Mouse (Mus musculus) olfactory bulb, adult 2 months (tissue): ENCODE results near the gene Crybg2. TPM values are rescaled to one million over a fixed set of nuclear protein-coding genes. Genes with fewer than 3 reads are reported as not detected.

Experiments used
- H3K27ac ChIP-seq: fragments of 200-500 bp; 2 replicates; pipeline ENCODE4 v1.5.1; 2012; ENCODE audit warnings: low read depth, low read length; ENCODE audit not compliant: insufficient read depth
- H3K4me1 ChIP-seq: fragments of 200-500 bp; 2 replicates; pipeline ENCODE4 v1.6.1; 2012; ENCODE audit warnings: low read length; ENCODE audit not compliant: control insufficient read depth, insufficient read depth
- H3K4me3 ChIP-seq: fragments of 200-500 bp; 2 replicates; pipeline ENCODE4 v1.5.1; 2012; ENCODE audit warnings: mild to moderate bottlenecking, low read depth, low read length, moderate library complexity; ENCODE audit not compliant: insufficient read depth
- CTCF ChIP-seq: fragments of 200-500 bp; IDR thresholded peaks from 2 replicates; pipeline ENCODE4 v1.5.1; 2012; ENCODE audit warnings: low read depth, mild to moderate bottlenecking, low read length, moderate library complexity; ENCODE audit not compliant: insufficient read depth
- POLR2A ChIP-seq: fragments of 200-500 bp; IDR thresholded peaks from 2 replicates; pipeline ENCODE4 v1.6.1; 2012; ENCODE audit warnings: mild to moderate bottlenecking, low read depth, low read length, moderate library complexity; ENCODE audit not compliant: insufficient read depth
- WGBS: fragments of 180-500 bp; shearing (Covaris S2); methylation state at CpG from one replicate; pipeline ENCODE4 v1.1.7; 2018; 5-methylcytosine and 5-hydroxymethylcytosine counted together
- polyA plus RNA-seq: library from polyadenylated mRNA; stranded (reverse); fragments of >200 nt; gene quantifications from 2 replicates; pipeline ENCODE4 v1.2.4, GENCODE M21; 2012; ENCODE audit warnings: low replicate concordance; ENCODE audit not compliant: missing spikeins, insufficient read depth, insufficient read length

The Crybg2 gene
- polyA plus RNA-seq, 1 experiment: not detected

- 0% methylated on average over 50 of the region's 50 CpGs for WGBS
- TF ChIP-seq POLR2A: peak; percentile 93
- TF ChIP-seq CTCF: no peak
- Histone ChIP-seq H3K4me1 (peaks cover 63% of the 10 kb centered on the region), H3K4me3 (peak within 1 kb of the TSS; percentile 86), H3K27ac (peak within 1 kb of the TSS; percentile 59)
These were observed 67.8 kb downstream of the Crybg2 start, which contains the start of gene Sh3bgrl3 for GRCm38 (mm10) chr4:134128221-134128982. Gene Sh3bgrl3 (minus strand): TSS chr4:134128789.

- TF ChIP-seq CTCF (no peak), POLR2A (no peak)
- Histone ChIP-seq H3K27ac (peak overlapping the region; percentile 59; the same call in 1 of the 2 replicates), H3K4me1 (peaks cover 61% of the 10 kb centered on the region), H3K4me3 (peak overlapping the region; percentile 86)
- WGBS: 3% methylated on average over 14 of the region's 14 CpGs
These were observed 68.4 kb downstream of the Crybg2 start for GRCm38 (mm10) chr4:134128983-134129362.

GRCm38 (mm10) chr4:134129482-134129881 lies 68.9 kb downstream of the Crybg2 start:
- no peak overlapping the region for H3K27ac ChIP-seq
- no peak for TF ChIP-seq CTCF
- TF ChIP-seq POLR2A: no peak
- H3K4me3 ChIP-seq: no peak overlapping the region
- 36% methylated on average over 6 of the region's 6 CpGs for WGBS
- peaks cover 58% of the 10 kb centered on the region for H3K4me1 ChIP-seq

GRCm38 (mm10) chr4:134132117-134132516 lies 71.5 kb downstream of the Crybg2 start:
- TF ChIP-seq POLR2A (no peak), CTCF (no peak)
- WGBS: 89% methylated on average over 3 of the region's 3 CpGs
- Histone ChIP-seq H3K4me3 (no peak overlapping the region), H3K4me1 (peaks cover 33% of the 10 kb centered on the region), H3K27ac (no peak overlapping the region)

GRCm38 (mm10) chr4:134132519-134133095 lies 72.0 kb downstream of the Crybg2 start:
- Histone ChIP-seq H3K27ac (no peak overlapping the region), H3K4me1 (peaks cover 28% of the 10 kb centered on the region), H3K4me3 (no peak overlapping the region)
- TF ChIP-seq POLR2A (no peak), CTCF (no peak)
- WGBS: 62% methylated on average over 8 of the region's 8 CpGs

GRCm38 (mm10) chr4:134136280-134136926 lies 75.8 kb downstream of the Crybg2 start:
- Histone ChIP-seq H3K4me3 (no peak overlapping the region), H3K4me1 (peaks cover 12% of the 10 kb centered on the region), H3K27ac (no peak overlapping the region)
- WGBS: 73% methylated on average over 3 of the region's 3 CpGs
- TF ChIP-seq POLR2A (no peak), CTCF (no peak)

- no peak overlapping the region for H3K4me3 ChIP-seq
- no peak overlapping the region for H3K27ac ChIP-seq
- TF ChIP-seq POLR2A (no peak), CTCF (no peak)
- 87% methylated on average over 2 of the region's 2 CpGs for WGBS
- peaks cover 3% of the 10 kb centered on the region; the same call in 1 of the 2 replicates for H3K4me1 ChIP-seq
These were observed 78.2 kb downstream of the Crybg2 start for GRCm38 (mm10) chr4:134138857-134139256.

Other genes starting within 250 kb of the Crybg2 start
- gene Rps6ka1, start 173.0 kb upstream of the Crybg2 start, polyA plus RNA-seq: not detected in 2 replicates
- 327 TPM in 1 of 2 replicates, not detected in the other for gene Hmgn2, start 92.2 kb upstream of the Crybg2 start, polyA plus RNA-seq
- 229 TPM in 1 of 2 replicates, not detected in the other for gene Dhdds, start 59.9 kb upstream of the Crybg2 start, polyA plus RNA-seq
- gene Lin28a, start 42.0 kb upstream of the Crybg2 start, polyA plus RNA-seq: not detected in 2 replicates
- gene Zfp683, start 7.0 kb upstream of the Crybg2 start, polyA plus RNA-seq: not detected in 2 replicates
- not detected in 2 replicates for gene Cd52, start 34.3 kb downstream of the Crybg2 start, polyA plus RNA-seq
- not detected in 2 replicates for gene Ubxn11, start 41.8 kb downstream of the Crybg2 start, polyA plus RNA-seq
- 1,207 TPM in 1 of 2 replicates, not detected in the other for gene Sh3bgrl3, start 68.0 kb downstream of the Crybg2 start, polyA plus RNA-seq
- 428 TPM in 1 of 2 replicates, not detected in the other for gene Cep85, start 126.3 kb downstream of the Crybg2 start, polyA plus RNA-seq
- not detected in 2 replicates for gene Gm7534, start 142.2 kb downstream of the Crybg2 start, polyA plus RNA-seq
- not detected in 2 replicates for gene Catsper4, start 166.6 kb downstream of the Crybg2 start, polyA plus RNA-seq
- not detected in 2 replicates for gene Cnksr1, start 177.6 kb downstream of the Crybg2 start, polyA plus RNA-seq
- gene E130218I03Rik, start 182.8 kb downstream of the Crybg2 start, polyA plus RNA-seq: not detected in 2 replicates
- gene Zfp593, start 184.8 kb downstream of the Crybg2 start, polyA plus RNA-seq: not detected in 2 replicates
- not detected in 2 replicates for gene Gm30191, start 186.1 kb downstream of the Crybg2 start, polyA plus RNA-seq
- not detected in 2 replicates for gene Grrp1, start 193.3 kb downstream of the Crybg2 start, polyA plus RNA-seq
- not detected in 2 replicates for gene Pdik1l, start 227.1 kb downstream of the Crybg2 start, polyA plus RNA-seq